Mouse (Mus musculus) MEL (cell line): ENCODE measurements around the gene Erp29. TPM values are rescaled to one million over a fixed set of nuclear protein-coding genes. Genes with fewer than 3 reads are reported as not detected.

Experiments
- DNase-seq: peaks from one replicate; pipeline ENCODE4 v3.0.0; 2011; ENCODE audit warnings: low read depth, low spot score
- H3K27ac ChIP-seq: 2 replicates; pipeline ENCODE4 v1.5.1; 2012; ENCODE audit warnings: low read depth, mild to moderate bottlenecking, control low read depth, low read length, moderate library complexity; ENCODE audit not compliant: control insufficient read depth
- H3K27me3 ChIP-seq, 2 experiments: fragments of 150-350 bp in 1 of 2; sonication (generic) in 1 of 2; 2 replicates each; pipeline ENCODE4 v1.6.1; 2012; ENCODE audit warnings: low read length in 2 of 2, mild to moderate bottlenecking in 2 of 2, improper control_type of control experiment in 1 of 2, moderate library complexity in 1 of 2; ENCODE audit not compliant: insufficient read depth in 2 of 2, control insufficient read depth in 1 of 2
- H3K36me3 ChIP-seq, 2 experiments: 2 replicates each; pipeline ENCODE4 v1.6.1; 2012 to 2014; ENCODE audit warnings: low read length in 2 of 2, improper control_type of control experiment in 1 of 2, inconsistent platforms in 1 of 2, mild to moderate bottlenecking in 1 of 2; ENCODE audit not compliant: insufficient read depth in 2 of 2, control insufficient read depth in 1 of 2
- H3K4me1 ChIP-seq, 2 experiments: fragments of 150-350 bp in 1 of 2; sonication (generic) in 1 of 2; 2 replicates each; pipeline ENCODE4 v1.6.1; 2012; ENCODE audit warnings: low read length in 2 of 2, improper control_type of control experiment in 1 of 2, mild to moderate bottlenecking in 1 of 2; ENCODE audit not compliant: insufficient read depth in 2 of 2, control insufficient read depth in 1 of 2
- H3K4me3 ChIP-seq, 2 experiments: fragments of 150-350 bp in 1 of 2; sonication (generic) in 1 of 2; 2 replicates each; pipeline ENCODE4 v1.5.1; 2012; ENCODE audit warnings: low read depth in 2 of 2, low read length in 2 of 2, mild to moderate bottlenecking in 2 of 2, moderate library complexity in 2 of 2, control low read depth in 1 of 2, improper control_type of control experiment in 1 of 2; ENCODE audit not compliant: control insufficient read depth in 1 of 2, insufficient read depth in 1 of 2
- H3K79me2 ChIP-seq: 2 replicates; pipeline ENCODE4 v1.6.1; 2012; ENCODE audit warnings: mild to moderate bottlenecking, low read length, moderate library complexity; ENCODE audit not compliant: control insufficient read depth, poor library complexity, insufficient read depth
- H3K9ac ChIP-seq: 2 replicates; pipeline ENCODE4 v1.6.1; 2012; ENCODE audit warnings: low read depth, mild to moderate bottlenecking, control low read depth, low read length, moderate library complexity; ENCODE audit not compliant: control insufficient read depth, poor library complexity, severe bottlenecking
- H3K9me3 ChIP-seq: fragments of 150-350 bp; sonication (generic); replicated peaks from 2 replicates; pipeline ENCODE4 v1.6.1; 2012; ENCODE audit warnings: mild to moderate bottlenecking, low read length, improper control_type of control experiment, moderate library complexity; ENCODE audit not compliant: insufficient read depth
- CHD2 ChIP-seq: IDR thresholded peaks from 2 replicates; pipeline ENCODE4 v1.6.1; 2011; ENCODE audit warnings: low read length, improper control_type of control experiment
- CTCF ChIP-seq, 3 experiments: IDR thresholded peaks in 2 of 3; conservative IDR thresholded peaks in 1 of 3; 2 replicates each; pipeline ENCODE4 v1.5.1; 2011 to 2012; ENCODE audit warnings: low read length in 3 of 3, low read depth in 2 of 3, mild to moderate bottlenecking in 2 of 3, improper control_type of control experiment in 1 of 3, inconsistent platforms in 1 of 3, mixed read lengths in 1 of 3, moderate library complexity in 1 of 3; ENCODE audit not compliant: control insufficient read depth in 1 of 3, insufficient read depth in 1 of 3, poor library complexity in 1 of 3, severe bottlenecking in 1 of 3
- EP300 ChIP-seq, 2 experiments: IDR thresholded peaks; 2 replicates each; pipeline ENCODE4 v1.6.1; 2011; ENCODE audit warnings: improper control_type of control experiment in 2 of 2, low read length in 2 of 2, low read depth in 1 of 2, mild to moderate bottlenecking in 1 of 2
- ETS1 ChIP-seq: IDR thresholded peaks from 2 replicates; pipeline ENCODE4 v1.6.1; 2012; ENCODE audit warnings: low read depth, mild to moderate bottlenecking, inconsistent platforms, low read length, improper control_type of control experiment, moderate library complexity
- GABPA ChIP-seq: IDR thresholded peaks from 2 replicates; pipeline ENCODE4 v1.6.1; 2012; ENCODE audit warnings: low read depth, mild to moderate bottlenecking, inconsistent platforms, low read length, improper control_type of control experiment, moderate library complexity
- JUND ChIP-seq: IDR thresholded peaks from 2 replicates; pipeline ENCODE4 v1.6.1; 2011; ENCODE audit warnings: low read depth, mild to moderate bottlenecking, improper control_type of control experiment, low read length
- KAT2A ChIP-seq: conservative IDR thresholded peaks from 2 replicates; pipeline ENCODE4 v1.6.1; 2012; ENCODE audit warnings: low read depth, low read length, improper control_type of control experiment, inconsistent platforms
- MAFK ChIP-seq: IDR thresholded peaks from 2 replicates; pipeline ENCODE4 v1.6.1; 2011; ENCODE audit warnings: low read depth, mild to moderate bottlenecking, low read length, improper control_type of control experiment, borderline replicate concordance
- MAX ChIP-seq: IDR thresholded peaks from 2 replicates; pipeline ENCODE4 v1.6.1; 2011; ENCODE audit warnings: low read length, improper control_type of control experiment
- MAZ ChIP-seq: IDR thresholded peaks from 2 replicates; pipeline ENCODE4 v1.6.1; 2012; ENCODE audit warnings: low read depth, mild to moderate bottlenecking, inconsistent platforms, low read length, improper control_type of control experiment
- MYC ChIP-seq: IDR thresholded peaks from 2 replicates; pipeline ENCODE4 v1.6.1; 2011; ENCODE audit warnings: low read depth, mild to moderate bottlenecking, low read length, improper control_type of control experiment, moderate library complexity
- POLR2AphosphoS2 ChIP-seq: IDR thresholded peaks from 2 replicates; pipeline ENCODE4 v1.6.1; 2011; ENCODE audit warnings: low read length, improper control_type of control experiment
- POLR2AphosphoS5 ChIP-seq: IDR thresholded peaks from 2 replicates; pipeline ENCODE4 v1.6.1; 2012; ENCODE audit warnings: low read depth, borderline replicate concordance, mild to moderate bottlenecking, inconsistent platforms, low read length, moderate library complexity, mixed read lengths
- RAD21 ChIP-seq: IDR thresholded peaks from 2 replicates; pipeline ENCODE4 v1.6.1; 2011; ENCODE audit warnings: mild to moderate bottlenecking, low read depth, low read length, improper control_type of control experiment
- SMC3 ChIP-seq: IDR thresholded peaks from 2 replicates; pipeline ENCODE4 v1.6.1; 2011; ENCODE audit warnings: low read depth, low read length, improper control_type of control experiment
- TCF12 ChIP-seq: IDR thresholded peaks from 2 replicates; pipeline ENCODE4 v1.6.1; 2014; ENCODE audit warnings: low read depth, mild to moderate bottlenecking, inconsistent platforms, low read length, improper control_type of control experiment, moderate library complexity
- UBTF ChIP-seq: IDR thresholded peaks from 2 replicates; pipeline ENCODE4 v1.6.1; 2012; ENCODE audit warnings: low read depth, mild to moderate bottlenecking, inconsistent platforms, low read length, improper control_type of control experiment, moderate library complexity, borderline replicate concordance; ENCODE audit not compliant: insufficient read depth
- USF2 ChIP-seq, 2 experiments: IDR thresholded peaks; 2 replicates each; pipeline ENCODE4 v1.6.1; 2011 to 2012; ENCODE audit warnings: improper control_type of control experiment in 2 of 2, low read length in 2 of 2, borderline replicate concordance in 1 of 2, inconsistent platforms in 1 of 2, low read depth in 1 of 2, mild to moderate bottlenecking in 1 of 2; ENCODE audit not compliant: insufficient read depth in 1 of 2
- ZC3H11A ChIP-seq: IDR thresholded peaks from 2 replicates; pipeline ENCODE4 v1.6.1; 2012; ENCODE audit warnings: low read depth, mild to moderate bottlenecking, inconsistent platforms, low read length, improper control_type of control experiment
- ZMIZ1 ChIP-seq: IDR thresholded peaks from 2 replicates; pipeline ENCODE4 v1.6.1; 2012; ENCODE audit warnings: low read depth, mild to moderate bottlenecking, inconsistent platforms, low read length, improper control_type of control experiment, moderate library complexity
- polyA plus RNA-seq, 2 experiments: library from polyadenylated mRNA; stranded (reverse) in 1 of 2; unstranded in 1 of 2; fragments of >175 nt in 1 of 2; fragments of >200 nt in 1 of 2; gene quantifications; 2 replicates each; pipeline versions ENCODE4 v1.2.1 to v1.2.4; 2012; ENCODE audit warnings: low replicate concordance in 2 of 2, low read depth in 1 of 2; ENCODE audit not compliant: insufficient read length in 2 of 2, insufficient read depth in 1 of 2, missing spikeins in 1 of 2
- total RNA-seq: library from RNA; depleted of rRNA; stranded (reverse); fragments of 300-350 nt; gene quantifications from 2 replicates; pipeline ENCODE4 v1.2.3, GENCODE M21; 2012

Erp29 gene
- total and polyA plus RNA-seq, 3 experiments = 167 to 244 TPM; not detected in 1

DNA sequence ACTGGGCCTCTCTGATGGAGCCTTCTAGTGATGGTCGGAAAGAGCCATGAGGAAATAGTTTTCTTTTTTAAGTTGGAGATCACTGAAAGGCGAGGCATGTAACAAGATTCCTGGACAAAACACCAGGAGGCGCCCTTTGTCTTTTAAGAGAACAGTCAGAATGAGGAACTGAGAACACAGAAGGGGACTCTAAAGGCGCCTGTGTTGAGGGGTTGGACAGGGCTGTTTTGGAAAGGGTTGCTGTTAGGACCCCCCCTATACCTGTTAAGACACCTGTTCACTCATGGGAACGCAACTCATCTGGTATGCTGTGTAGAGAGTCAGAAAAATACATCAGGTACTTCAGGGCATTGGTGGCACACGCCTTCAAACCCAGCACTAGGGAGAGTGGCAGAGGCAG lies 2.3 kb downstream of the Erp29 start (continued):
- no peak for TF ChIP-seq EP300 (IDR thresholded peaks at IDR 0.05; ENCODE audit: low read depth in 1 of 2, low read length in 2 of 2)
- TF ChIP-seq POLR2AphosphoS5 = no peak
- no peak for TF ChIP-seq JUND
- TF ChIP-seq ETS1 = no peak
- TF ChIP-seq TCF12 = no peak
- TF ChIP-seq RAD21 = peak; percentile 58
- TF ChIP-seq MAX = no peak
- TF ChIP-seq GABPA = no peak
- peak; percentile 38; the same call in 1 of the 2 replicates for TF ChIP-seq ZC3H11A
- TF ChIP-seq ZMIZ1 = no peak
- TF ChIP-seq MYC = no peak

DNA sequence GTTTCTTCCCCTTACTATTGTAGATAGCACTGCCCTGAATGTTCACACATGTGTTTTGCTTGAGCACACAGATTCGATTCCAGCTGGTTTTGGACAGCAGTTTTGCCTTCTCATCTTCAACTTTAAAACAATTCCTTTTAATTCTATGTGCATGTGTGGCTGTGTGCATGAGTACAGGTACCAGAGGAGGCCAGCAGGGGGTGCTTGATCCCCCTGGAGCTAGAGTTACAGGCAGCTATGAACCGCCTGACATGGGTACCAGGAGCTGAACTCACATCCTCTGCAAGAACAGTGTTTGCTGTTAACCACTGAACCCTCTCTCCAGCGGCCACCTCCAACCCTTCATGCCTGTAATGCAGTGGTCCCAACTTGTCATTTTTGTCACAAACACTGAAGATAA lies 3.9 kb downstream of the Erp29 start:
- no peak overlapping the region for H3K27ac ChIP-seq
- peaks cover 0 to 5% of the 10 kb centered on the region in 2 experiments; a peak in 1 of 4 replicates for H3K4me1 ChIP-seq
- peak; percentile 69 for DNase-seq
- H3K79me2 ChIP-seq = peaks cover 20% of the 10 kb centered on the region
- no peak overlapping the region for H3K4me3 ChIP-seq
- peaks cover 7% of the 10 kb centered on the region in 2 experiments for H3K36me3 ChIP-seq
- no peak overlapping the region for H3K9ac ChIP-seq
- H3K27me3 ChIP-seq = no peaks in the 10 kb centered on the region
- TF ChIP-seq KAT2A (no peak), UBTF (no peak), MAZ (no peak), CHD2 (no peak), POLR2AphosphoS5 (no peak), MYC (0 out of 2 replicates have a peak, but pooled peaks have one; percentile 8), USF2 (IDR thresholded peaks at IDR 0.05; ENCODE audit: borderline replicate concordance in 1 of 2, insufficient read depth in 1 of 2, low read depth in 1 of 2, low read length in 2 of 2) (no peak), MAX (no peak), CTCF (IDR thresholded peaks at IDR 0.05 in 2 of 3, conservative IDR thresholded peaks at IDR 0.05 in 1 of 3; ENCODE audit: control insufficient read depth in 1 of 3, insufficient read depth in 1 of 3, low read depth in 2 of 3, low read length in 3 of 3, poor library complexity in 1 of 3, severe bottlenecking in 1 of 3) (peak; percentile 53 to 64 (median 61)), POLR2AphosphoS2 (0 out of 2 replicates have a peak, but pooled peaks have one; percentile 36), SMC3 (peak; percentile 53), MAFK (no peak), ZMIZ1 (0 out of 2 replicates have a peak, but pooled peaks have one; percentile 48)
- TF ChIP-seq, all 39 proteins: peak for 5
- H3K9me3 ChIP-seq = no peaks in the 10 kb centered on the region
